Mouse (Mus musculus): ENCODE results near the gene Os9.

- no peak for TF ChIP-seq CTCF (conservative IDR thresholded peaks at IDR 0.05; ENCODE audit: low read length)
- TF ChIP-seq POU5F1 (IDR thresholded peaks at IDR 0.05; ENCODE audit: borderline replicate concordance, low read length): no peak
- TF ChIP-seq NANOG (IDR thresholded peaks at IDR 0.05; ENCODE audit: borderline replicate concordance, low read length): no peak
Observed at GRCm38 (mm10) chr10:127154241-127154640, 33.3 kb upstream of the Os9 start.
